Comparison of ENCODE assay signal across 21 mouse cellular contexts in the genomic region with DNA sequence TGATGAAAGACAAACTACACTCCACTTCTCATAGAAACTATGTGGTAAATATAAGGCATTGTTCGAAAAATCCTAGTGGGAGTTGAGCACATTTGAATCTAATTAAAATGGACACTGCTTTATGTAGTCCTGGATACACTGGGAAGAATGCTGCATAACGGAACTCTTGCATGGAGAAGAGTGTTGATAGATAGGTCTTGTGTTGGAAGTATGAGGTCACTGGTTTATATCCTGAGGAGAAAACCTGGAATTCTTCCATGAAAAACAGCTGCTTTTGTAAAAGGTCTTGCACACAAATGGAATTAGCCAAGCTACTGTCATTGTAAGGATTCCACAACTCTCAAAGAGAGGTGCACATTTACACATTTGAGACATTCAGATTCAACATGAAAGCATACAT.
DNase-seq lines count a peak whose midpoint lies in the region; ATAC-seq lines count a peak whose summit lies in the region.
"Had no signal": no experiment of that assay in that cellular context is flagged by ENCODE, and none has a peak within 500 bp of the region (broad histone marks: within the 10 kb centered on the region; RNA-seq: fewer than 3 reads in every experiment).

No protein-coding gene starts in this region.

- no peaks in the 10 kb centered on the region for H3K9me3 ChIP-seq in heart, embryonic 15.5 days (replicated peaks)
- H3K9me3 ChIP-seq in heart, embryonic 10.5 days: no peaks in the 10 kb centered on the region
- no peaks in the 10 kb centered on the region for H3K9me3 ChIP-seq in lung, embryonic 16.5 days (ENCODE audit: control insufficient read depth, low read length)
- H3K9me3 ChIP-seq: forebrain, embryonic 12.5 days; midbrain, embryonic 13.5 days; neural tube, embryonic 13.5 days had no signal

- no peaks in the 10 kb centered on the region for H3K4me1 ChIP-seq in heart, embryonic 15.5 days (replicated peaks)
- H3K4me1 ChIP-seq in heart, embryonic 10.5 days: no peaks in the 10 kb centered on the region
- peaks cover under 1% of the 10 kb centered on the region; the same call in 1 of the 2 replicates for H3K4me1 ChIP-seq in lung, embryonic 16.5 days (replicated peaks; ENCODE audit: control insufficient read depth, insufficient read depth, low read length)
- H3K4me1 ChIP-seq: forebrain, embryonic 12.5 days; midbrain, embryonic 13.5 days; neural tube, embryonic 13.5 days had no signal

- no peaks in the 10 kb centered on the region for H3K36me3 ChIP-seq in heart, embryonic 15.5 days
- no peaks in the 10 kb centered on the region for H3K36me3 ChIP-seq in heart, embryonic 10.5 days
- H3K36me3 ChIP-seq in lung, embryonic 16.5 days (ENCODE audit: control insufficient read depth, insufficient read depth, low read length): 0 out of 2 replicates have a peak, but pooled peaks cover 5% of the 10 kb centered on the region
- H3K36me3 ChIP-seq: forebrain, embryonic 12.5 days; midbrain, embryonic 13.5 days; neural tube, embryonic 13.5 days had no signal

- no peak for DNase-seq in heart, embryonic 10.5 days (ENCODE audit: low spot score)
- no peak for DNase-seq in lung, postnatal 36 days
- peak; percentile 46 for DNase-seq in adipocyte (ENCODE audit: low spot score)
- DNase-seq in skeletal muscle tissue, adult 2 months (ENCODE audit: low read depth, low spot score): peak; percentile 5
- no peak for DNase-seq in right cerebral cortex, postnatal 25 days
- DNase-seq: adrenal gland, postnatal 25 days; cerebellum, adult 11-12 months; cerebellum, postnatal 14 days; embryo, embryonic 11 days; gastrocnemius, postnatal 25 days; kidney, adult 2 months; kidney, postnatal 25 days; liver, postnatal 0 days; right cerebral cortex, postnatal 14 days had no signal

- H3K27ac ChIP-seq in heart, embryonic 15.5 days: 0 out of 2 replicates have a peak overlapping the region, but pooled peaks have one; percentile 20
- H3K27ac ChIP-seq in heart, embryonic 10.5 days: no peak overlapping the region
- no peak overlapping the region for H3K27ac ChIP-seq in lung, embryonic 16.5 days (ENCODE audit: low read length)
- H3K27ac ChIP-seq: forebrain, embryonic 12.5 days; midbrain, embryonic 13.5 days; neural tube, embryonic 13.5 days had no signal

- 57% methylated on average over 2 of the region's 2 CpGs for WGBS in heart, embryonic 15.5 days
- WGBS in heart, embryonic 10.5 days: 64% methylated on average over 2 of the region's 2 CpGs
- 62% methylated on average over 2 of the region's 2 CpGs for WGBS in lung, embryonic 16.5 days

- no peak; the same call in 1 of the 2 replicates for ATAC-seq in heart, embryonic 15.5 days (replicated peaks; ENCODE audit: insufficient number of reproducible peaks, insufficient read depth, low FRiP score, low read depth)
- 0 out of 2 replicates have a peak, but pooled peaks have one; percentile 36 for ATAC-seq in lung, embryonic 16.5 days (ENCODE audit: low read depth)
- ATAC-seq: activated CD4-positive, CD25-positive, alpha-beta regulatory T cell, adult 4 months; liver, postnatal 0 days; midbrain, embryonic 13.5 days; Patski had no signal

- no peak overlapping the region for H3K4me2 ChIP-seq in heart, embryonic 15.5 days
- H3K4me2 ChIP-seq in lung, embryonic 16.5 days (ENCODE audit: low read depth, low read length): no peak overlapping the region
- H3K4me2 ChIP-seq: forebrain, embryonic 12.5 days; midbrain, embryonic 13.5 days; neural tube, embryonic 13.5 days had no signal

- H3K27me3 ChIP-seq in heart, embryonic 15.5 days: no peaks in the 10 kb centered on the region
- H3K27me3 ChIP-seq in heart, embryonic 10.5 days (ENCODE audit: insufficient read depth, poor library complexity, severe bottlenecking): no peaks in the 10 kb centered on the region
- H3K27me3 ChIP-seq in lung, embryonic 16.5 days (ENCODE audit: control insufficient read depth, insufficient read depth, low read depth, low read length): no peaks in the 10 kb centered on the region
- H3K27me3 ChIP-seq: forebrain, embryonic 12.5 days; midbrain, embryonic 13.5 days; neural tube, embryonic 13.5 days; Patski had no signal

- no peak overlapping the region for H3K9ac ChIP-seq in heart, embryonic 15.5 days
- no peak overlapping the region for H3K9ac ChIP-seq in lung, embryonic 16.5 days (ENCODE audit: low read length)
- H3K9ac ChIP-seq: forebrain, embryonic 12.5 days; liver, postnatal 0 days; midbrain, embryonic 13.5 days; neural tube, embryonic 13.5 days had no signal

- H3K4me3 ChIP-seq in heart, embryonic 15.5 days: no peak overlapping the region
- no peak overlapping the region for H3K4me3 ChIP-seq in heart, embryonic 10.5 days
- no peak overlapping the region for H3K4me3 ChIP-seq in lung, embryonic 16.5 days (ENCODE audit: low read length)
- H3K4me3 ChIP-seq: forebrain, embryonic 12.5 days; midbrain, embryonic 13.5 days; neural tube, embryonic 13.5 days had no signal

Comparison
In these comparisons a context has a peak if more than half of its experiments do, and no peak if none do; other contexts are left out.
1. DNase-seq: peak in adipocyte (single experiment) and skeletal muscle tissue, adult 2 months (single experiment); none in heart, embryonic 10.5 days (single experiment), lung, postnatal 36 days (single experiment) and right cerebral cortex, postnatal 25 days (single experiment).